Mouse (Mus musculus): ENCODE data around the gene Gm21964. TPM values are rescaled to one million over a fixed set of nuclear protein-coding genes. Genes with fewer than 3 reads are reported as not detected.

Gene Gm21964
- total RNA-seq, 2 experiments from 2014 or later = not detected

- intact Hi-C loops (cut with DNase I; ENCODE audit: low total_unique reads) = loop anchor here (10.0 kb wide), 1 partner anchor 334 kb away; no protein-coding TSS in a partner anchor
- no peak for DNase-seq
Measured at GRCm38 (mm10) chr8:110140770-110141169, 39.8 kb downstream of the Gm21964 start.

- DNase-seq = no peak
- intact Hi-C loops (cut with DNase I; ENCODE audit: low total_unique reads) = loop anchor here (10.0 kb wide), 1 partner anchor 329 kb away; no protein-coding TSS in a partner anchor
Measured at GRCm38 (mm10) chr8:110145538-110145937, 44.5 kb downstream of the Gm21964 start.

- intact Hi-C loops (cut with DNase I; ENCODE audit: low total_unique reads) = no loop called here
- DNase-seq = no peak
Measured at GRCm38 (mm10) chr8:110152951-110153350, 51.9 kb downstream of the Gm21964 start.

Other genes starting within 250 kb of the Gm21964 start
- 1 to 10 TPM; 2.5 to 2.8 TPM for gene Phlpp2, start 232.7 kb upstream of the Gm21964 start, total RNA-seq (2021)
- gene Marveld3, start 139.0 kb upstream of the Gm21964 start, total RNA-seq (2021) = under 1 TPM in 1 of 2 experiments, not detected in 1; 0.43 TPM
- gene Tat, start 110.8 kb upstream of the Gm21964 start, total RNA-seq (2021) = not detected
- not detected for gene Chst4, start 61.5 kb upstream of the Gm21964 start, total RNA-seq (2021)
- 1 to 10 TPM; 5.6 to 6.3 TPM for gene Zfp612, start 21.5 kb upstream of the Gm21964 start, total RNA-seq (2021)
- gene Gm17720, start 1.5 kb downstream of the Gm21964 start, total RNA-seq (2021) = not detected
- gene Calb2, start 67.0 kb downstream of the Gm21964 start, total RNA-seq (2021) = under 1 TPM; 0.25 to 0.27 TPM
- gene Cmtr2, start 114.5 kb downstream of the Gm21964 start, total RNA-seq (2021) = 1 to 10 TPM; 2.6 to 3.4 TPM
- gene Hydin, start 165.8 kb downstream of the Gm21964 start, total RNA-seq (2021) = under 1 TPM; 0.07 to 0.08 TPM

All from gastrocnemius, postnatal 14 days (tissue).